Comparison of ENCODE assay signal across 7 mouse cellular contexts in the genomic region with DNA sequence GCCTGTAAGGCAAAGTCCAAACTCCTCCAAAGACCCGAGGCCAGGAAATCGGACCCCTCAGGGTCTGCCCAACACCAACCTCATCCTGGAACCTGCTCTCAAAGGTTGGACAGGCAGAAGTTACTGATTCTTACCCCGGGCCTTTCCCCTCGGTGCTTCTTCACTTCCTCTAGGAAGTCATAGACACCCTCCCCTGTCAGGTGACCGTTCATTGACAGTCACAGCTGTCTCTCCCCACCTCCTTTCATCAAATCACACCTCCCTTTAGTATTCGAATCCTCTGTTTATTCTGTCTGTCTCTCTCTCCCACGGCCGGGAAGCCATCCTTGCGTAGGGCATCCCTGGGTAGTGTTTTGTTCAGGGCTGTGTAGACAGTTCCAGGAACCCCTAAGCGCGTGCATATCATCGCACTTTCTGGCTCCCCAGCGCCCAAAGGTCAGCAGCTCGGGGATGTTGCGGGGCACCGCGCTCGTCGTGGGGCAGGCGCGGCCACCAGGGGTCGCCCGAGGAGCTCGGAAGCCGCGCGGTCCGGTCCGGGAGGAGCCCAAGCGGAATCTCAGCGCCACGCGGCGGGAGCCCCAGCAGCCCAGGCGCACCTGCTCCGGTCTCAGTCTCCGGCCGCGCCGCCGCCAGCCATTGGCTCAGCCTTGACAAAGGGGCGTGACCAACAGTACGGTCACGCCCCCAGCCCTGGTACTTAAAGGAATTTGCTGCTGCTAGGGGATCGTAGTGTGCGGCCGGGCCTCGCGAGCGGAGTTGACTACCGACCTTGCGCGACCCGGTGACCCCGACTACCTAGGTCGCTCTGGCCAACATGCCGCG. TPM values are rescaled to one million over a fixed set of nuclear protein-coding genes. Genes with fewer than 3 reads are reported as not detected.
A peak's percentile ranks its signal among the peaks of the same experiment; 100 is the strongest.
DNase-seq lines count a peak whose midpoint lies in the region; ATAC-seq lines count a peak whose summit lies in the region.

A gene (plus strand): TSS at position 720 of the 822 bp plus-strand sequence.

- H3K4me2 ChIP-seq in intestine, embryonic 14.5 days (ENCODE audit: low read length): peak within 1 kb of the TSS; percentile 89

- peak within 1 kb of the TSS; percentile 51; the same call in 1 of the 2 replicates for H3K27ac ChIP-seq in intestine, embryonic 14.5 days (ENCODE audit: low read depth)
- peak within 1 kb of the TSS; percentile 69; the same call in 1 of the 2 replicates for H3K27ac ChIP-seq in midbrain, embryonic 10.5 days (replicated peaks)

- no peaks in the 10 kb centered on the region for H3K9me3 ChIP-seq in intestine, embryonic 14.5 days (ENCODE audit: control insufficient read depth, low read length)
- no peaks in the 10 kb centered on the region for H3K9me3 ChIP-seq in midbrain, embryonic 10.5 days (replicated peaks)

- DNase-seq in adrenal gland, adult 18-20 months (ENCODE audit: low spot score in 2 of 2): peak; percentile 92 to 96
- peak; percentile 100 for DNase-seq in embryo, embryonic 11 days
- peak; percentile 95 for DNase-seq in gastrocnemius, postnatal 25 days
- peak; percentile 92 for DNase-seq in intestine, embryonic 14.5 days (ENCODE audit: low spot score)
- DNase-seq in left cerebral cortex, postnatal 14 days (ENCODE audit: low spot score in 2 of 2): peak; percentile 78 to 81
- DNase-seq in midbrain, embryonic 10.5 days (ENCODE audit: low spot score): peak; percentile 95
- DNase-seq in right cerebral cortex, postnatal 4 days: peak; percentile 83

- peaks cover 32% of the 10 kb centered on the region for H3K4me1 ChIP-seq in intestine, embryonic 14.5 days (replicated peaks; ENCODE audit: control insufficient read depth, insufficient read depth, low read length)
- peaks cover 54% of the 10 kb centered on the region for H3K4me1 ChIP-seq in midbrain, embryonic 10.5 days

- ATAC-seq in intestine, embryonic 14.5 days (replicated peaks; ENCODE audit: low FRiP score, low TSS enrichment, low read depth): peak; percentile 97

- peak within 1 kb of the TSS; percentile 56 for H3K9ac ChIP-seq in intestine, embryonic 14.5 days (ENCODE audit: low read length)

- H3K27me3 ChIP-seq in intestine, embryonic 14.5 days (replicated peaks; ENCODE audit: control insufficient read depth, insufficient read depth, low read length): peaks cover 14% of the 10 kb centered on the region
- H3K27me3 ChIP-seq in midbrain, embryonic 10.5 days (ENCODE audit: low read depth, poor library complexity, severe bottlenecking): peaks cover 97% of the 10 kb centered on the region

- H3K36me3 ChIP-seq in intestine, embryonic 14.5 days (ENCODE audit: control insufficient read depth, insufficient read depth, low read length): peaks cover 6% of the 10 kb centered on the region
- no peaks in the 10 kb centered on the region for H3K36me3 ChIP-seq in midbrain, embryonic 10.5 days

- intact Hi-C loops in left cerebral cortex, postnatal 14 days (cut with DNase I): loop anchor here (1.0 kb wide), 1 partner anchor 68 kb away; no protein-coding TSS in a partner anchor

- peak within 1 kb of the TSS; percentile 45 for H3K4me3 ChIP-seq in intestine, embryonic 14.5 days (ENCODE audit: low read depth, low read length)
- peak within 1 kb of the TSS; percentile 62 for H3K4me3 ChIP-seq in midbrain, embryonic 10.5 days

- under 1% methylated on average over 58 of the region's 58 CpGs for WGBS in intestine, embryonic 14.5 days
- 2% methylated on average over 58 of the region's 58 CpGs for WGBS in midbrain, embryonic 10.5 days

RNA-seq across cellular contexts. Expression of the gene that starts here (rescaled TPM):
- total RNA-seq in adrenal gland, adult 18-20 months (2021): 1 to 10 TPM; 6.3 to 8.8 TPM
- 1 to 10 TPM; 1.3 TPM for total RNA-seq in gastrocnemius, postnatal 25 days (2021)
- 17.4 and 19.2 TPM in 2 replicates for polyA plus RNA-seq in intestine, embryonic 14.5 days (2014; fragmentation: Nextera tagmentation; extraction: Ambion mirVana)
- under 1 TPM; 0.86 to 0.95 TPM for total RNA-seq in left cerebral cortex, postnatal 14 days (2021)
- 30.0 and 36.1 TPM in 2 replicates for polyA plus RNA-seq in midbrain, embryonic 10.5 days (2016; fragmentation: Nextera tagmentation; extraction: Ambion mirVana)

Comparison
In these comparisons a context has a peak if more than half of its experiments do, and no peak if none do; other contexts are left out.
1. Peak in every context shown above with its lines: DNase-seq, ATAC-seq, H3K4me3 ChIP-seq and H3K27ac ChIP-seq.
2. Peak in DNase-seq in left cerebral cortex, postnatal 14 days; RNA of the gene not detected or under 1 TPM.